Mouse (Mus musculus) brain, embryonic 14.5 days (tissue): ENCODE data around the gene Mrpl32.

Experiments used
- CTCF ChIP-seq: fragments of 200-500 bp; IDR thresholded peaks from 2 replicates; pipeline ENCODE4 v1.5.1; 2012; ENCODE audit warnings: inconsistent platforms, mild to moderate bottlenecking, moderate library complexity, borderline replicate concordance; ENCODE audit not compliant: insufficient read depth, insufficient read length; ENCODE audit errors: extremely low read depth
- POLR2A ChIP-seq: fragments of 200-500 bp; IDR thresholded peaks from 2 replicates; pipeline ENCODE4 v1.6.1; 2012; ENCODE audit warnings: mild to moderate bottlenecking, inconsistent platforms, borderline replicate concordance; ENCODE audit not compliant: poor library complexity, insufficient read depth, insufficient read length, severe bottlenecking; ENCODE audit errors: extremely low read depth

DNA sequence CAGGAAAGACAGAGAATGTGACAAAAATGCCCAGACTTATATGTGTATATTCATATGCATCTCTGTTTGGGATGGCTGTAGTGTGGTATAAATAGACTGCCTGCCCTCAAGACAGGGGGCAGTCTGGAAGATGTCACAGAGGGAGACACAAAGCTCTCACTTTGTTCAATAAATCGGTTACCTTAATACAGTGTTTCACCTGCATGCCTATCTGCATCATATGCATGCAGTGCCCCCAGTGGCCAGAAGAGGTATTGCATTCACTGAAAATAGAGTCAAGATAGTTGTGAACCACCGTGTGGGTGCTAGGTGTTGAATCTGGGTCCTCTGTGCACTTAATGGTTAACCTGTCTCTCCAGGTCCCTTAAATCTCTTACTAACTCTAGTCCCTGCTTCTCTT lies 5.8 kb upstream of the Mrpl32 start:
- TF ChIP-seq POLR2A, result no peak
- peak; percentile 85; the same call in 1 of the 2 replicates for TF ChIP-seq CTCF
